Mouse (Mus musculus) olfactory bulb, adult 2 months (tissue): Measurements from ENCODE around the gene Rwdd4a. TPM values are rescaled to one million over a fixed set of nuclear protein-coding genes. Genes with fewer than 3 reads are reported as not detected.

Experiments
- H3K27ac ChIP-seq: fragments of 200-500 bp; 2 replicates; pipeline ENCODE4 v1.5.1; 2012; ENCODE audit warnings: low read depth, low read length; ENCODE audit not compliant: insufficient read depth
- H3K4me1 ChIP-seq: fragments of 200-500 bp; 2 replicates; pipeline ENCODE4 v1.6.1; 2012; ENCODE audit warnings: low read length; ENCODE audit not compliant: control insufficient read depth, insufficient read depth
- H3K4me3 ChIP-seq: fragments of 200-500 bp; 2 replicates; pipeline ENCODE4 v1.5.1; 2012; ENCODE audit warnings: mild to moderate bottlenecking, low read depth, low read length, moderate library complexity; ENCODE audit not compliant: insufficient read depth
- CTCF ChIP-seq: fragments of 200-500 bp; IDR thresholded peaks from 2 replicates; pipeline ENCODE4 v1.5.1; 2012; ENCODE audit warnings: low read depth, mild to moderate bottlenecking, low read length, moderate library complexity; ENCODE audit not compliant: insufficient read depth
- POLR2A ChIP-seq: fragments of 200-500 bp; IDR thresholded peaks from 2 replicates; pipeline ENCODE4 v1.6.1; 2012; ENCODE audit warnings: mild to moderate bottlenecking, low read depth, low read length, moderate library complexity; ENCODE audit not compliant: insufficient read depth
- WGBS: fragments of 180-500 bp; shearing (Covaris S2); methylation state at CpG from one replicate; pipeline ENCODE4 v1.1.7; 2018; 5-methylcytosine and 5-hydroxymethylcytosine counted together
- polyA plus RNA-seq: library from polyadenylated mRNA; stranded (reverse); fragments of >200 nt; gene quantifications from 2 replicates; pipeline ENCODE4 v1.2.4, GENCODE M21; 2012; ENCODE audit warnings: low replicate concordance; ENCODE audit not compliant: missing spikeins, insufficient read depth, insufficient read length

The Rwdd4a gene
- polyA plus RNA-seq, 1 experiment: not detected

DNA sequence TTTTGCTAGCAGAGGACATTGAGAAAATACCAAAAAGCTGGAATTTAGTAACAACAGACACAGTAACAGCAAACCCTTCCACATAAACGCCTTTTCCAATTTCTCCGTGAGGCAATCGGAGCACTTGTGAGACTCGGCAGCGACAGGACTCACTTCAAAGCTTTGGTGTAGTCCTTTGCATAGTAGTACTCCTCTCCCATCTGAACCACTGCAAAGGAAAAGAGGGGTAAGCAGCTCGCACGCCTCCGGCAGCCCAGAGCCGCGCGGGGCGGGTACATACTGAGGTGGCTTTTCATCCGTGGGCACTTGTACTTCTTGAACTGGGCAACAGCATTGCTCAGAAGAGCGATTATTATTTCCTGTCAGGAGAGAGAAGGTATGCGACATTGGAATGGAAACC lies 19.9 kb upstream of the Rwdd4a start:
- no peak for TF ChIP-seq CTCF
- Histone ChIP-seq H3K27ac (no peak overlapping the region), H3K4me1 (no peaks in the 10 kb centered on the region), H3K4me3 (no peak overlapping the region)
- WGBS: 95% methylated on average over 15 of the region's 15 CpGs

DNA sequence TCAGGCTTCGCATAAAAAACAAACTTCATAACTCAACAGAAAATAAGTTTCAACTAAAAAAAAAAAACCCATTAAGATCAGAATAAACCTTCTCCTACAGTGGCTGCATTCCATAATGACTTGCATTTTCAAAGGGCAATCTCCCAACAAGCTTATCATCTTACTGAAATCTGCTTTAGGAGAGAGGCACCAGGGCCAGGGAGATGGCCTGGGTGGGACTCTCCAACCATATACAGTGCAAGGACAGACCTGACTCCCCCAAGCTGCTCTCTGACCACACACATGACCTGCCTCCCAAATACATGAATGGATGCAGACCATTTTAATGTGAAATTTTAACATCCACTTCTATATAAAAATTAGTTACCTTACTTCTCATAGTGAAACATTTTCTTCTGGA lies 5.4 kb upstream of the Rwdd4a start:
- WGBS: 91% methylated on average over 1 of the region's 1 CpGs
- Histone ChIP-seq H3K4me1 (peaks cover 2% of the 10 kb centered on the region; the same call in 1 of the 2 replicates), H3K27ac (no peak overlapping the region), H3K4me3 (no peak overlapping the region)
- TF ChIP-seq CTCF (no peak), POLR2A (no peak)

DNA sequence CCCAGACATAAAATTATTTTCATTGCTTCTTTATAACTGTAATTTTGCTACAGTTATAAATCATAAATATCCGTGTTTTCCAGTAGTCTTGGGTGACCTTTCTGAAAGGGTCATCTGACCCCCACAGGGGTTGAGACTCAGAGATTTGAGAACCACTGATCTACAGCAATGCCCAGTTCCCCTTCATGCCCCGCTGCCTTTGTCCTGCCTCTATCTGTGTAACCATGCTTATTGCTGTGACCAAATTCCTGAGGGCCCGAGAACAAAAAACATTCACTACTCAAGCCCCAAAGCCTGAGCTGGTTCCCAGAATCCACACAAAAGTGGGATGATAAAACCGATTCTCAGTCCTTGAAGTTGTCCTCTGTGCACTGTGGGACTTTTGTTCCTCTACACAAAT lies 4.9 kb downstream of the Rwdd4a start:
- WGBS: 66% methylated on average over 4 of the region's 4 CpGs
- TF ChIP-seq CTCF (no peak), POLR2A (no peak)
- no peak overlapping the region for H3K4me3 ChIP-seq
- H3K27ac ChIP-seq: no peak overlapping the region
- peaks cover 2% of the 10 kb centered on the region; the same call in 1 of the 2 replicates for H3K4me1 ChIP-seq

DNA sequence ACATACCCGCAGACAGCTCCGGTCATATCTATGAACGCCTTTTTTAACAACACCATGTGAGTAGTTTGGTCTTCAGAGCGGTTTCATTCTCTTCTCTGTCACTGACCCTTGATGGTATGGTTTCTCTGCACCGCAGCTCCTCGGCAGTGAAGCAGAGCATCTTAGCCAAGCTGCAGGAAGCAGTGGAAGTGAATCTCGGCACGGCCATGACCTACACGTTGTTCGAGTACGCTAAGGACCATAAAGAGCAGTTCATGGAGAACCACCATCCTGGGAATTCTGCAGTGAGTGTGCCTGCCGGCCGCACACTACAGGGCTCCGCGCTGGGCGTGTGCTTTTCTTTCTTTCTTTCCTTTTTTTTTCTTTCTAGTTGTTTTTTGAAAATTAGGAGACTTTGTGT lies 9.3 kb downstream of the Rwdd4a start:
- Histone ChIP-seq H3K4me1 (peaks cover 2% of the 10 kb centered on the region; the same call in 1 of the 2 replicates), H3K4me3 (no peak overlapping the region), H3K27ac (no peak overlapping the region)
- TF ChIP-seq POLR2A (no peak), CTCF (no peak)
- WGBS: 96% methylated on average over 16 of the region's 16 CpGs

DNA sequence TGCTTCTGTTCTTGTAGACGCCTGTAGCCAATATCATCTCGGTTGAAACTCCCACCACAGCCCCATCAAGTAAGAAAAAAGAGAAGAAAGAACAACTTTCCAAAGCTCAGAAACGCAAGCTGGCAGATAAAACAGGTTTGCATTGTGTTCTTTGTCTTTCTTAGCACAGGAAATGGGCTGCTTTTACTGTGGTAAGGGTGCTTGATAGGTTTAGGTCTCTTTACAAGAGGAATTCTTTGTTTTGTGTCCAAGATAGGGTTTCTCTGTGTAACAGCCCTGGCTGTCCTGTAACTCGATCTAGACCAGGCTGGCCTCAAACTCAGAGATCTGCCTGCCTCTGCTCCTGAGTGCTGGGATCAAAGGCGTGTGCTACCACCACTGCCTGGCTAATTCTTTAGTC lies 10.6 kb downstream of the Rwdd4a start:
- no peak overlapping the region for H3K4me3 ChIP-seq
- no peak overlapping the region for H3K27ac ChIP-seq
- peaks cover 2% of the 10 kb centered on the region; the same call in 1 of the 2 replicates for H3K4me1 ChIP-seq
- TF ChIP-seq CTCF (no peak), POLR2A (no peak)
- 94% methylated on average over 5 of the region's 5 CpGs for WGBS

DNA sequence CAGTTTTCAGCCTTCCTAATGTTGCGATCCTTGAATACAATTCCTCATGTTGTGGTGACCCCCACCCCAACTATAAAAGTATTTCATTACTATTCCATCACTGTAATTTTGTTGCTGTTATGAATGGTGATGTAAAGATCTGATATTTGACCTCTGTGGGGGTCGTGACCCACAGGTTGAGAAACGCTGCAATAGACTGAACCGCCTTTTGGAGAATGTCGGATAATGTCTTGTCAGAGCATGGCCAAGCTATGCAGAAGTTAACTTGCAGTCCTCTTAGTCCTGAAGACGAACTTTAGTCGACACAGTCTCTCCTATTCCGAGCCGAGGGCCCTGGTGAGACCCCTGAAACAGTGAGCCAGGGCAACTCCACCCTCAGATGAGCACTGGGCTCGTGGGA lies 13.6 kb downstream of the Rwdd4a start:
- TF ChIP-seq POLR2A (no peak), CTCF (no peak)
- Histone ChIP-seq H3K4me3 (no peak overlapping the region), H3K4me1 (no peaks in the 10 kb centered on the region), H3K27ac (no peak overlapping the region)
- WGBS: 97% methylated on average over 10 of the region's 10 CpGs

DNA sequence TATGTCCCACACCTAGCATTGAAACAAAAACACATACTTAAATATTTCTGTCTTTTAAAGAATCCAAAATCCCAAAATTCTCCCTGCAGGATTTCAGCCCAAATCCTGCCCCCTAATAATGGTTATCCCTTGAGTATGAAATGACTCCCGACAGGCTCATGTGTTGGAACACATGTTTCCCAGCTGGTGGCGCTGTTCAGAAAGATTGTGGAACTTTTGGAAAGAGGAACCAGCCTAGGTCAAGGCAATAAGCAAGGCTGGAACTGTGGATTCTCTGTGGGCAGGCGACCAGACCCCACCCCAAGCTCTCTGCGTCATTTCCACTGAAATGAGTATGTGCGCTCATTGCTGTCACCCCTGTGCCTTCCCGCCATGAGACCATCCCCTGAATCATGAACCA lies 20.1 kb downstream of the Rwdd4a start:
- 83% methylated on average over 6 of the region's 6 CpGs for WGBS
- TF ChIP-seq CTCF: no peak
- TF ChIP-seq POLR2A: no peak
- H3K27ac ChIP-seq: no peak overlapping the region
- H3K4me1 ChIP-seq: no peaks in the 10 kb centered on the region
- no peak overlapping the region for H3K4me3 ChIP-seq

DNA sequence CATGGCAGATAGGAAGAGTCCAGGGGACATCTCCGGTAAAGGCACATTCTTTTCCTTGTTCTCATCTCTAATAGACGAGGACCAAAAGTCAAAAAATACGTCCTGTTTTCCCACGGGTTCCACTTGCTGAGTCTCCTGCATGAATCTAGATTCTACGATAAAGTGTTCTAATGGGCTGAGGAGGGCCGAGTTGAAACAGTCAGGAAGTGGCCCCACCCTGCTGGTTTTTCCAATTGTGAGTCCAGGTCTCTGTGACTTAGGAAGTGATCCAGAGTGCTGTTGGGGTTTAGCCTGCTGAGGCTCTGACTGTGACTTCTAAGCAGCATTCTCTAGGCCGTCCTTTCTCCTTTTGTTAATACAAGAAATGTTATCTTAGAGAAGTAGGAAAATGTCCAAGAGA lies 23.0 kb downstream of the Rwdd4a start:
- TF ChIP-seq CTCF (no peak), POLR2A (no peak)
- Histone ChIP-seq H3K27ac (no peak overlapping the region), H3K4me3 (no peak overlapping the region), H3K4me1 (no peaks in the 10 kb centered on the region; the same call in 1 of the 2 replicates)
- 88% methylated on average over 7 of the region's 7 CpGs for WGBS

GRCm38 (mm10) chr8:47558274-47558673 lies 24.8 kb downstream of the Rwdd4a start:
- Histone ChIP-seq H3K4me3 (no peak overlapping the region), H3K27ac (no peak overlapping the region), H3K4me1 (no peaks in the 10 kb centered on the region; the same call in 1 of the 2 replicates)
- 75% methylated on average over 7 of the region's 7 CpGs for whole genome bisulfite sequencing
- no peak for TF ChIP-seq POLR2A
- no peak for TF ChIP-seq CTCF

DNA sequence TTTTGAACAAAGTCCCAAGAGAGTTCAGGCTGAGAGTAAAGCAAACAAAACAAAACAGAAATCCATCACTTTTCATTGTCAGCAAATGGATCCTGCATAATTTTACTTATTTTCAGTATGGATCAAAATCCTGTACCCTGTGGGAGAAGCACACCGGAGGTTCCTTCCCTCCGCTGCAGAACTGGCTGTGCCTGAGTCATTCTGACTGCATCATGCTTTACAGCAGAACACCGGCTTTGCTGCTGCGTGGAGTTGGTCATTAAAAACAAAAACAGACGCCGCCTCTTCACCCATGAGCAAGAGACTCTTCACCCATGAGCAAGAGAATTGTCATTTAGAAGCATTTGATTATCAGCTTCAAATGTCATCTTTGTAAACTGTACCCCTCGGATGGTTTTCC lies 27.3 kb downstream of the Rwdd4a start:
- Histone ChIP-seq H3K4me3 (no peak overlapping the region), H3K27ac (no peak overlapping the region), H3K4me1 (no peaks in the 10 kb centered on the region; the same call in 1 of the 2 replicates)
- TF ChIP-seq POLR2A (no peak), CTCF (no peak)
- WGBS: 34% methylated on average over 7 of the region's 7 CpGs
